Mouse (Mus musculus): Measurements from ENCODE around the gene Myzap. TPM values are rescaled to one million over a fixed set of nuclear protein-coding genes. Genes with fewer than 3 reads are reported as not detected.

Gene Myzap
- polyA plus RNA-seq, 1 experiment: 0.98 TPM

DNA sequence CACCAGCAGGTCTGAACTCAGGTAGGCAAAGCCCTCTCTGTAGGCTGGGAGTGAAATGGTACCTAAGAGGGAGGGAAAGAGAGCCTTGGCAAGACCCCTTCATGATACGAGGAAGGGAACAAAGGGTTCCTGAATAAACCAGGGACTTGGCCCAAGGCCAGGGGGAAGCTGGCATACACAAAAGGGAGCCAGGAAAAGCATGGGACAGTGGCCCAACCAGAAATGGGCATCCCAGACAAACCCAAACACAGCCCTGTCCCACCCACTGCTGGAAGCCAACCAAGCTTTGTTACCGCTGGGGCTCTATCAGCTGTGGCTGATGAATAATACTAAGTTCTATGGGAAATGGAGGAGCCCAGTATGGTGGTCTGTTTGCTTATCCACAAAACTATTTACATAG is 34.4 kb downstream of the Myzap start:
- no peaks in the 10 kb centered on the region for H3K4me1 ChIP-seq (ENCODE audit: control insufficient read depth, insufficient read depth, low read length)
- no peak overlapping the region for H3K4me3 ChIP-seq (replicated peaks; ENCODE audit: insufficient read depth, low read depth, low read length)
- no peaks in the 10 kb centered on the region for H3K27me3 ChIP-seq (ENCODE audit: control insufficient read depth, insufficient read depth, low read length)
- peak in 1 of 2 experiments; percentile 2 for DNase-seq
- WGBS: 10% methylated on average over 2 of the region's 2 CpGs
- no peak overlapping the region for H3K27ac ChIP-seq (ENCODE audit: insufficient read depth, low read length)
- TF ChIP-seq CTCF (IDR thresholded peaks at IDR 0.05; ENCODE audit: borderline replicate concordance, insufficient read depth, low read depth, low read length) (no peak), POLR2A (IDR thresholded peaks at IDR 0.05; ENCODE audit: borderline replicate concordance, insufficient read depth, low read length) (no peak)

GRCm38 (mm10) chr9:71554001-71554400 is 38.2 kb downstream of the Myzap start:
- TF ChIP-seq CTCF (IDR thresholded peaks at IDR 0.05; ENCODE audit: borderline replicate concordance, insufficient read depth, low read depth, low read length) (no peak), POLR2A (IDR thresholded peaks at IDR 0.05; ENCODE audit: borderline replicate concordance, insufficient read depth, low read length) (no peak)
- Histone ChIP-seq H3K4me3 (replicated peaks; ENCODE audit: insufficient read depth, low read depth, low read length) (no peak overlapping the region), H3K4me1 (ENCODE audit: control insufficient read depth, insufficient read depth, low read length) (no peaks in the 10 kb centered on the region), H3K27me3 (ENCODE audit: control insufficient read depth, insufficient read depth, low read length) (no peaks in the 10 kb centered on the region), H3K27ac (ENCODE audit: insufficient read depth, low read length) (no peak overlapping the region)
- no peak for DNase-seq
- WGBS: 96% methylated on average over 3 of the region's 3 CpGs

GRCm38 (mm10) chr9:71550176-71550575 is 42.0 kb downstream of the Myzap start:
- Histone ChIP-seq H3K27ac (ENCODE audit: insufficient read depth, low read length) (no peak overlapping the region), H3K27me3 (ENCODE audit: control insufficient read depth, insufficient read depth, low read length) (no peaks in the 10 kb centered on the region), H3K4me1 (ENCODE audit: control insufficient read depth, insufficient read depth, low read length) (no peaks in the 10 kb centered on the region), H3K4me3 (replicated peaks; ENCODE audit: insufficient read depth, low read depth, low read length) (no peak overlapping the region)
- WGBS: 88% methylated on average over 8 of the region's 8 CpGs
- TF ChIP-seq POLR2A (IDR thresholded peaks at IDR 0.05; ENCODE audit: borderline replicate concordance, insufficient read depth, low read length): no peak
- TF ChIP-seq CTCF (IDR thresholded peaks at IDR 0.05; ENCODE audit: borderline replicate concordance, insufficient read depth, low read depth, low read length): no peak
- DNase-seq: no peak

- Histone ChIP-seq H3K27me3 (ENCODE audit: control insufficient read depth, insufficient read depth, low read length) (no peaks in the 10 kb centered on the region), H3K4me1 (ENCODE audit: control insufficient read depth, insufficient read depth, low read length) (no peaks in the 10 kb centered on the region), H3K4me3 (replicated peaks; ENCODE audit: insufficient read depth, low read depth, low read length) (no peak overlapping the region), H3K27ac (ENCODE audit: insufficient read depth, low read length) (no peak overlapping the region)
- no peak for TF ChIP-seq POLR2A (IDR thresholded peaks at IDR 0.05; ENCODE audit: borderline replicate concordance, insufficient read depth, low read length)
- no peak for TF ChIP-seq CTCF (IDR thresholded peaks at IDR 0.05; ENCODE audit: borderline replicate concordance, insufficient read depth, low read depth, low read length)
- no peak for DNase-seq
- whole genome bisulfite sequencing: 70% methylated on average over 10 of the region's 10 CpGs
These were observed 44.4 kb downstream of the Myzap start for GRCm38 (mm10) chr9:71547704-71548275.

- 78% methylated on average over 5 of the region's 5 CpGs for WGBS
- H3K4me1 ChIP-seq (ENCODE audit: control insufficient read depth, insufficient read depth, low read length): no peaks in the 10 kb centered on the region
- no peak overlapping the region for H3K4me3 ChIP-seq (replicated peaks; ENCODE audit: insufficient read depth, low read depth, low read length)
- H3K27ac ChIP-seq (ENCODE audit: insufficient read depth, low read length): no peak overlapping the region
- DNase-seq: no peak
- TF ChIP-seq POLR2A (IDR thresholded peaks at IDR 0.05; ENCODE audit: borderline replicate concordance, insufficient read depth, low read length) (no peak), CTCF (IDR thresholded peaks at IDR 0.05; ENCODE audit: borderline replicate concordance, insufficient read depth, low read depth, low read length) (no peak)
- no peaks in the 10 kb centered on the region for H3K27me3 ChIP-seq (ENCODE audit: control insufficient read depth, insufficient read depth, low read length)
These were observed 47.3 kb downstream of the Myzap start for GRCm38 (mm10) chr9:71544831-71545230.

DNA sequence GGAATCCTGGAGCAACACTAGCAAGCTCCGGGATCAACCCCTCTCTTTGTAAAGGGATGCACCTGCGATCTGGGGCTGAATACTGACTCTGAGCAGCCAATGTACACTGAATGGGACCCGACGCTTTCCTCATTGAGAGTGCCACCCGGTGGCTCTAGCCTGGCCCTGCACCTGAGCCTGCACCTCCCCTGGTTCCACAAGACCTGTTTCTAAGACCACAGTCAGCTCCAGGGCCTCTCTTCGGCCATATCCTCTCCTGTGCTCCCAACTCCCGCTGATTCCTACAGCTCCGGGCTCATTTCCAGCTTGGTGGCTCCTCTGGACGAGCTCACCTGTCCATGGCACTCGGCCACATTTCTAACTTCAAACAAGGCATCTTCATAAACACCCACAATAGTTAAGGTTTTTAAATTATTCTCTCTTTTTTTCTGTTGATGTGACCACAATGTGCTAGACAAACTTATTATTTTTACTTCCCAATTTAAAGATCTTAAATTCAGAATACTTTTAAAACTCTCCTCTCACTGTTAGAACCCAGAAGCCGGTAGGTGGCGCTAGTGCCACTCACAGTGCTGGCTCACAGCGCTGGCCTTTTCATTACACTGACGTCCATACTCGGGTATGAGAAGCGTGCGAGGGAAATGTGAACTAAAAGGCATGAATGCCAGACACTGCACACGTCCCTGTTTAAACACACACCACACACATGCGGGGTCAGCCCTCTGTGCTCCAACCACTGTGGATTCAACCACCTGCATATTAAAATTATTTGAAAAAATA is 48.5 kb downstream of the Myzap start:
- H3K4me3 ChIP-seq (replicated peaks; ENCODE audit: insufficient read depth, low read depth, low read length): no peak overlapping the region
- 12% methylated on average over 19 of the region's 19 CpGs for WGBS
- TF ChIP-seq POLR2A (IDR thresholded peaks at IDR 0.05; ENCODE audit: borderline replicate concordance, insufficient read depth, low read length): no peak
- TF ChIP-seq CTCF (IDR thresholded peaks at IDR 0.05; ENCODE audit: borderline replicate concordance, insufficient read depth, low read depth, low read length): peak; percentile 72

GRCm38 (mm10) chr9:71542292-71542691 is 49.9 kb downstream of the Myzap start:
- TF ChIP-seq CTCF (IDR thresholded peaks at IDR 0.05; ENCODE audit: borderline replicate concordance, insufficient read depth, low read depth, low read length): no peak
- TF ChIP-seq POLR2A (IDR thresholded peaks at IDR 0.05; ENCODE audit: borderline replicate concordance, insufficient read depth, low read length): no peak
- Histone ChIP-seq H3K27ac (ENCODE audit: insufficient read depth, low read length) (no peak overlapping the region), H3K4me3 (replicated peaks; ENCODE audit: insufficient read depth, low read depth, low read length) (no peak overlapping the region), H3K4me1 (ENCODE audit: control insufficient read depth, insufficient read depth, low read length) (no peaks in the 10 kb centered on the region), H3K27me3 (ENCODE audit: control insufficient read depth, insufficient read depth, low read length) (no peaks in the 10 kb centered on the region)
- WGBS: 78% methylated on average over 5 of the region's 5 CpGs
- no peak for DNase-seq

More for the DNA sequence above, 48.5 kb downstream of the Myzap start:
- Histone ChIP-seq H3K27ac (ENCODE audit: insufficient read depth, low read length) (no peak overlapping the region), H3K4me1 (ENCODE audit: control insufficient read depth, insufficient read depth, low read length) (no peaks in the 10 kb centered on the region), H3K27me3 (ENCODE audit: control insufficient read depth, insufficient read depth, low read length) (no peaks in the 10 kb centered on the region)
- peak; percentile 54 to 68 for DNase-seq

GRCm38 (mm10) chr9:71540739-71541138 is 51.4 kb downstream of the Myzap start:
- no peak for DNase-seq
- no peaks in the 10 kb centered on the region for H3K27me3 ChIP-seq (ENCODE audit: control insufficient read depth, insufficient read depth, low read length)
- no peak for TF ChIP-seq CTCF (IDR thresholded peaks at IDR 0.05; ENCODE audit: borderline replicate concordance, insufficient read depth, low read depth, low read length)
- TF ChIP-seq POLR2A (IDR thresholded peaks at IDR 0.05; ENCODE audit: borderline replicate concordance, insufficient read depth, low read length): no peak
- no peak overlapping the region for H3K27ac ChIP-seq (ENCODE audit: insufficient read depth, low read length)
- 88% methylated on average over 3 of the region's 3 CpGs for WGBS
- no peak overlapping the region for H3K4me3 ChIP-seq (replicated peaks; ENCODE audit: insufficient read depth, low read depth, low read length)
- H3K4me1 ChIP-seq (ENCODE audit: control insufficient read depth, insufficient read depth, low read length): no peaks in the 10 kb centered on the region

Data from cerebellum, adult 2 months (tissue).